Mouse (Mus musculus): Measurements from ENCODE around the gene Tomm20. TPM values are rescaled to one million over a fixed set of nuclear protein-coding genes. Genes with fewer than 3 reads are reported as not detected.

The Tomm20 gene
- polyA plus RNA-seq, 1 experiment: 79.4 TPM

GRCm38 (mm10) chr8:126935932-126936331, 9.7 kb downstream of the Tomm20 start:
- TF ChIP-seq CTCF (IDR thresholded peaks at IDR 0.05; ENCODE audit: low read depth, low read length) (no peak), POLR2A (IDR thresholded peaks at IDR 0.05; ENCODE audit: borderline replicate concordance, low read depth, low read length) (no peak)
- no peak overlapping the region for H3K27ac ChIP-seq (ENCODE audit: insufficient read depth, low read depth, low read length)
- peaks cover 22% of the 10 kb centered on the region for H3K4me1 ChIP-seq (ENCODE audit: control insufficient read depth, insufficient read depth, low read length)
- H3K4me3 ChIP-seq (ENCODE audit: insufficient read depth, low read length): no peak overlapping the region

- no peak overlapping the region for H3K27ac ChIP-seq (ENCODE audit: insufficient read depth, low read depth, low read length)
- H3K4me3 ChIP-seq (ENCODE audit: insufficient read depth, low read length): no peak overlapping the region
- no peak for TF ChIP-seq CTCF (IDR thresholded peaks at IDR 0.05; ENCODE audit: low read depth, low read length)
- TF ChIP-seq POLR2A (IDR thresholded peaks at IDR 0.05; ENCODE audit: borderline replicate concordance, low read depth, low read length): no peak
- peaks cover 22% of the 10 kb centered on the region for H3K4me1 ChIP-seq (ENCODE audit: control insufficient read depth, insufficient read depth, low read length)
These were observed 10.3 kb downstream of the Tomm20 start for GRCm38 (mm10) chr8:126935387-126935786.

DNA sequence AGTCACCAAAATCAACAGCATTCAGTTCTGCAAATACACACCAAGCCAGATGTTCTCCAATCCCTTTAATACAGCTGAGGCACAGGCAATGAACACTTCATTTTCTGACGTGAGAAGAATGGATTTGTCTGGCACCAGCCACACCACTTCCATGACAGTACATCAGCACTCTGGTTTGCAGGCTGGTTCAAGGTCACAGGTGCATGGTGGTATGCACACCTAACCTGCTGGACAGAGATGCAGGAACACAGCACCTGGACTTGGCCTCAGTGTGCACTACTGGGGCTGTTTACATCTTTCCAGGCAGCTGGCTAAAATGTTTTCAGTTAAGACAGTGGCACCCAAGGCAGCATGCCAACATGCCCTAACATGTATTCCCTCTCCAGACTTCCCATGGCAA, 13.0 kb downstream of the Tomm20 start:
- Histone ChIP-seq H3K4me1 (ENCODE audit: control insufficient read depth, insufficient read depth, low read length) (peaks cover 43% of the 10 kb centered on the region), H3K27ac (ENCODE audit: insufficient read depth, low read depth, low read length) (peak overlapping the region; percentile 53), H3K4me3 (ENCODE audit: insufficient read depth, low read length) (no peak overlapping the region)
- TF ChIP-seq CTCF (IDR thresholded peaks at IDR 0.05; ENCODE audit: low read depth, low read length) (no peak), POLR2A (IDR thresholded peaks at IDR 0.05; ENCODE audit: borderline replicate concordance, low read depth, low read length) (no peak)

- H3K4me3 ChIP-seq (ENCODE audit: insufficient read depth, low read length): no peak overlapping the region
- TF ChIP-seq CTCF (IDR thresholded peaks at IDR 0.05; ENCODE audit: low read depth, low read length) (no peak), POLR2A (IDR thresholded peaks at IDR 0.05; ENCODE audit: borderline replicate concordance, low read depth, low read length) (no peak)
- H3K4me1 ChIP-seq (ENCODE audit: control insufficient read depth, insufficient read depth, low read length): peaks cover 44% of the 10 kb centered on the region
- H3K27ac ChIP-seq (ENCODE audit: insufficient read depth, low read depth, low read length): peak overlapping the region; percentile 53; the same call in 1 of the 2 replicates
These were observed 13.4 kb downstream of the Tomm20 start for GRCm38 (mm10) chr8:126932249-126932648.

DNA sequence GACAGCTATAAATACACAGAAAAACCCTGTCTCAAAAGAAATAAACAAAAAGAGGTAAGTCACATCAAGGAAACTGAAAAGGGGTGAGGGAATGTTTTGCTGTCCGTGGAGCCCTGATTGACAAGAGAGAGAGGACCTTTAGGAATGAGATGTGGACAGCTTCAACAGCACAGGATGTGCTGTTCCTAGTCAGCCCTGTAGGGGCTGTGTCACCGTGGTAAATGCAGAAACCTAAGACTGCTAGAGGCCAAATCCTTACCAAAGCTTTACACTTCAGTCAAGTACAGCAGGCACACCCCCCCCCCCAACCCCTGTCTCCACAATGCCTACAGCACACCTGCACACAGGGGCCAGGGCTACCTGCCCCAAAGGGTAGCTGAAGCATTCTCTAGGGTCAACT, 13.9 kb downstream of the Tomm20 start:
- Histone ChIP-seq H3K27ac (ENCODE audit: insufficient read depth, low read depth, low read length) (peak overlapping the region; percentile 53; the same call in 1 of the 2 replicates), H3K4me3 (ENCODE audit: insufficient read depth, low read length) (no peak overlapping the region), H3K4me1 (ENCODE audit: control insufficient read depth, insufficient read depth, low read length) (peaks cover 45% of the 10 kb centered on the region)
- TF ChIP-seq CTCF (IDR thresholded peaks at IDR 0.05; ENCODE audit: low read depth, low read length) (no peak), POLR2A (IDR thresholded peaks at IDR 0.05; ENCODE audit: borderline replicate concordance, low read depth, low read length) (no peak)

GRCm38 (mm10) chr8:126929607-126930161, 16.0 kb downstream of the Tomm20 start:
- Histone ChIP-seq H3K27ac (ENCODE audit: insufficient read depth, low read depth, low read length) (peak overlapping the region; percentile 54), H3K4me3 (ENCODE audit: insufficient read depth, low read length) (no peak overlapping the region), H3K4me1 (ENCODE audit: control insufficient read depth, insufficient read depth, low read length) (peaks cover 45% of the 10 kb centered on the region)
- no peak for TF ChIP-seq CTCF (IDR thresholded peaks at IDR 0.05; ENCODE audit: low read depth, low read length)

- H3K27ac ChIP-seq (ENCODE audit: insufficient read depth, low read depth, low read length): no peak overlapping the region
- TF ChIP-seq CTCF (IDR thresholded peaks at IDR 0.05; ENCODE audit: low read depth, low read length) (no peak), POLR2A (IDR thresholded peaks at IDR 0.05; ENCODE audit: borderline replicate concordance, low read depth, low read length) (no peak)
- no peak overlapping the region for H3K4me3 ChIP-seq (ENCODE audit: insufficient read depth, low read length)
- peaks cover 45% of the 10 kb centered on the region for H3K4me1 ChIP-seq (ENCODE audit: control insufficient read depth, insufficient read depth, low read length)
These were observed 16.7 kb downstream of the Tomm20 start for GRCm38 (mm10) chr8:126928755-126929505.

DNA sequence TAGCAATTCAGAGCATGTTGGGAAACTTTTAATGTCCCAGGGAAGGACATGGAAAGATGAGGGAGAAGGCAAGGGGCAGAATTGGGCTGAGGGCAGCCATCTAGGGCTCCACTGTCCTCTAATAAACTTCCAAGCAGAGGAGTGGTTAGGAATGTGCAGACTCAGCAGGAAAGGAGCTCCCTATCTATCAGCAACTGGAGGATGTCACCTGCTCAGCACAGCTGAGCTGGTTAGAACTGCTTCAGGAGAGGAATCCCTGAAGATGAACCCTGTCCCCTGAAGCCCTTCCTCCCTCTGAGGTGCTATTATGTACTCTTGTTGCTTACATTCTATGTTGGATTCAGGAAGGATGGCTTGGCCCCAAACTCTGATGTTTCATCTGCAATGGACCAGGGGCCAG, 17.6 kb downstream of the Tomm20 start:
- no peak overlapping the region for H3K27ac ChIP-seq (ENCODE audit: insufficient read depth, low read depth, low read length)
- TF ChIP-seq POLR2A (IDR thresholded peaks at IDR 0.05; ENCODE audit: borderline replicate concordance, low read depth, low read length): no peak
- TF ChIP-seq CTCF (IDR thresholded peaks at IDR 0.05; ENCODE audit: low read depth, low read length): no peak
- H3K4me3 ChIP-seq (ENCODE audit: insufficient read depth, low read length): no peak overlapping the region
- peaks cover 38% of the 10 kb centered on the region for H3K4me1 ChIP-seq (ENCODE audit: control insufficient read depth, insufficient read depth, low read length)

GRCm38 (mm10) chr8:126927058-126927457, 18.6 kb downstream of the Tomm20 start:
- no peak overlapping the region for H3K4me3 ChIP-seq (ENCODE audit: insufficient read depth, low read length)
- H3K4me1 ChIP-seq (ENCODE audit: control insufficient read depth, insufficient read depth, low read length): peaks cover 29% of the 10 kb centered on the region
- no peak overlapping the region for H3K27ac ChIP-seq (ENCODE audit: insufficient read depth, low read depth, low read length)
- TF ChIP-seq CTCF (IDR thresholded peaks at IDR 0.05; ENCODE audit: low read depth, low read length) (peak; percentile 40; the same call in 1 of the 2 replicates), POLR2A (IDR thresholded peaks at IDR 0.05; ENCODE audit: borderline replicate concordance, low read depth, low read length) (no peak)

DNA sequence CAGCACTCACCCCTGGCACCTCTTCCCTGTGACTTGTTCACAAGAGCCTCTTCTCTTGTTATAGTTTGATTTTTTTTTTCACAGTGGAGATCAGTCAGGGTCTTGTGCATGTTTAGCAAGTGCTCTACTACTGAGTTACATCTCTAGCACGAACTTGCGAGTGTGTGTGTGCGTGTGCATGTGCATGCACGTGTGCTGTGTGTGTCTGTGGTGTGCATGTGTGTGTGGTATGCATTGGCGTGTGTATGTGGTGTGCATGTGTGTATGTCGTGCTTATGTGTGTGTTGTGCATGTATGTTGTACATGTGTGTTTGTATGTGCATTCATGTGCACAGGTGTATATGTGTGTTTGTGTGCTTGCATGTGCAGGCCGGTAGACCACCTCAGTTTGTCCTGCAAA, 22.7 kb downstream of the Tomm20 start:
- peaks cover 21% of the 10 kb centered on the region for H3K4me1 ChIP-seq (ENCODE audit: control insufficient read depth, insufficient read depth, low read length)
- TF ChIP-seq CTCF (IDR thresholded peaks at IDR 0.05; ENCODE audit: low read depth, low read length): no peak
- TF ChIP-seq POLR2A (IDR thresholded peaks at IDR 0.05; ENCODE audit: borderline replicate concordance, low read depth, low read length): no peak

More for the DNA sequence above, 22.7 kb downstream of the Tomm20 start:
- no peak overlapping the region for H3K27ac ChIP-seq (ENCODE audit: insufficient read depth, low read depth, low read length)
- no peak overlapping the region for H3K4me3 ChIP-seq (ENCODE audit: insufficient read depth, low read length)
